Mouse (Mus musculus): ENCODE data around the gene Pitpna. TPM values are rescaled to one million over a fixed set of nuclear protein-coding genes. Genes with fewer than 3 reads are reported as not detected.

The Pitpna gene
- 110 and 112 TPM in 2 replicates for polyA plus RNA-seq (2015; fragmentation: Nextera tagmentation; extraction: Ambion mirVana)

GRCm38 (mm10) chr11:75587493-75588284 is at the start of gene Pitpna:
Pitpna (plus strand) TSS chr11:75588097.

GRCm38 (mm10) chr11:75630645-75631229 is 42.8 kb downstream of the Pitpna start, which contains the start of gene Inpp5k:
Inpp5k (plus strand) TSS chr11:75630988.

GRCm38 (mm10) chr11:75650311-75650710 is 62.4 kb downstream of the Pitpna start, which contains the start of gene Myo1c:
Myo1c (plus strand) TSS chr11:75650504.

Small RNA genes within 50 kb of the gene (microRNA-seq; reads per million reads assigned to microRNA genes)
- not detected for gene Mir3971

Other genes starting within 250 kb of the Pitpna start
- gene Rpa1, start 239.8 kb upstream of the Pitpna start, polyA plus RNA-seq (2015; fragmentation: Nextera tagmentation; extraction: Ambion mirVana), result 95.4 and 102 TPM in 2 replicates
- 11.2 and 11.3 TPM in 2 replicates for gene Smyd4, start 239.7 kb upstream of the Pitpna start, polyA plus RNA-seq (2015; fragmentation: Nextera tagmentation; extraction: Ambion mirVana)
- 168 and 180 TPM in 2 replicates for gene Serpinf1, start 165.4 kb upstream of the Pitpna start, polyA plus RNA-seq (2015; fragmentation: Nextera tagmentation; extraction: Ambion mirVana)
- 0.21 and 0.57 TPM in 2 replicates for gene Serpinf2, start 148.5 kb upstream of the Pitpna start, polyA plus RNA-seq (2015; fragmentation: Nextera tagmentation; extraction: Ambion mirVana)
- gene Wdr81, start 133.4 kb upstream of the Pitpna start, polyA plus RNA-seq (2015; fragmentation: Nextera tagmentation; extraction: Ambion mirVana), result 3.1 and 3.6 TPM in 2 replicates
- gene Tlcd2, start 126.4 kb upstream of the Pitpna start, polyA plus RNA-seq (2015; fragmentation: Nextera tagmentation; extraction: Ambion mirVana), result 20.0 and 24.6 TPM in 2 replicates
- 18.4 and 19.3 TPM in 2 replicates for gene Prpf8, start 101.3 kb upstream of the Pitpna start, polyA plus RNA-seq (2015; fragmentation: Nextera tagmentation; extraction: Ambion mirVana)
- 3.8 and 4.4 TPM in 2 replicates for gene Rilp, start 78.0 kb upstream of the Pitpna start, polyA plus RNA-seq (2015; fragmentation: Nextera tagmentation; extraction: Ambion mirVana)
- gene Scarf1, start 74.6 kb upstream of the Pitpna start, polyA plus RNA-seq (2015; fragmentation: Nextera tagmentation; extraction: Ambion mirVana), result 2.7 and 3.2 TPM in 2 replicates
- 3.7 and 4.3 TPM in 2 replicates for gene Slc43a2, start 56.4 kb upstream of the Pitpna start, polyA plus RNA-seq (2015; fragmentation: Nextera tagmentation; extraction: Ambion mirVana)
- gene Inpp5k, start 42.9 kb downstream of the Pitpna start, polyA plus RNA-seq (2015; fragmentation: Nextera tagmentation; extraction: Ambion mirVana), result 18.8 and 22.6 TPM in 2 replicates
- gene Myo1c, start 62.4 kb downstream of the Pitpna start, polyA plus RNA-seq (2015; fragmentation: Nextera tagmentation; extraction: Ambion mirVana), result 108 and 141 TPM in 2 replicates
- 86.8 and 101 TPM in 2 replicates for gene Crk, start 91.2 kb downstream of the Pitpna start, polyA plus RNA-seq (2015; fragmentation: Nextera tagmentation; extraction: Ambion mirVana)
- gene Ywhae, start 144.8 kb downstream of the Pitpna start, polyA plus RNA-seq (2015; fragmentation: Nextera tagmentation; extraction: Ambion mirVana), result 414 and 511 TPM in 2 replicates
- gene Doc2b, start 208.0 kb downstream of the Pitpna start, polyA plus RNA-seq (2015; fragmentation: Nextera tagmentation; extraction: Ambion mirVana), result 0.06 and 0.07 TPM in 2 replicates

All from urinary bladder, postnatal 0 days (tissue).